Mouse (Mus musculus): ENCODE measurements around the gene Phlpp1. TPM values are rescaled to one million over a fixed set of nuclear protein-coding genes. Genes with fewer than 3 reads are reported as not detected.

The Phlpp1 gene
- total RNA-seq, 2 experiments from 2014 or later = 17.8 to 18.6 TPM

DNA sequence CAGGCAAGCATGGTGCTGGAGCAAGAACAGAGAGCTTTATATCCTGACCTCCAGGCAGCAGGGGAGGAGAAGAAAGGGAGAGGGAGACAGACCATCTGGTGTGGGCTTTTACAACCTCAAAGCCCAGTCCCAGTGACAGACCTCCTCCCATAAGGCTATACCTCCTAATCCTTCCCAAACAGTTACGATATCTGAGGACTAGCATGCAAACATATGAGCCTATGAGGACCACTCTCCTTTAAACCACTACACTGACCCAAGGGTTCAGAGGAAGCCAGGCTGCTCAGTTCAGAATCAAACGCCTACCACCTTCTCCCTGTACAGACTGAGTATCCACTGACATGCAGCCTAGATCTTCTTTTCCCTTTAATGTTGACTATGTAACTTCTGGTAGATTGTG, 239.3 kb downstream of the Phlpp1 start:
- intact Hi-C loops (cut with DNase I) = no loop called here
- DNase-seq = no peak

- intact Hi-C loops (cut with DNase I) = loop anchor here (5.0 to 10.0 kb wide), 5 partner anchors 87 to 457 kb away; no protein-coding TSS in a partner anchor
- peak; percentile 30 to 39 for DNase-seq
Measured at GRCm38 (mm10) chr1:106425128-106425936, 253.8 kb downstream of the Phlpp1 start.

GRCm38 (mm10) chr1:106428170-106428569, 256.6 kb downstream of the Phlpp1 start:
- intact Hi-C loops (cut with DNase I) = loop anchor here (5.0 to 10.0 kb wide), 5 partner anchors 84 to 454 kb away; no protein-coding TSS in a partner anchor
- DNase-seq = no peak

- intact Hi-C loops (cut with DNase I) = loop anchor here (5.0 to 10.0 kb wide), 5 partner anchors 84 to 454 kb away; no protein-coding TSS in a partner anchor
- no peak for DNase-seq
Measured at GRCm38 (mm10) chr1:106428580-106428979, 257.0 kb downstream of the Phlpp1 start.

- intact Hi-C loops (cut with DNase I) = no loop called here
- no peak for DNase-seq
Measured at GRCm38 (mm10) chr1:106433580-106433979, 262.0 kb downstream of the Phlpp1 start.

Other genes with a start within 250 kb of the Phlpp1 start
- 10 to 100 TPM in 1 of 2 experiments, 1 to 10 TPM in 1; 9.8 to 10.4 TPM for gene Zcchc2, start 181.3 kb upstream of the Phlpp1 start, total RNA-seq (2021)